Mouse (Mus musculus) cerebellum, postnatal 25 days (tissue): ENCODE measurements around the gene Dgcr8.

Experiments used
- DNase-seq, 2 experiments: peaks; one replicate each; pipeline ENCODE4 v3.0.0; 2021; ENCODE audit warnings: mixed read lengths in 2 of 2

Dgcr8 gene

DNA sequence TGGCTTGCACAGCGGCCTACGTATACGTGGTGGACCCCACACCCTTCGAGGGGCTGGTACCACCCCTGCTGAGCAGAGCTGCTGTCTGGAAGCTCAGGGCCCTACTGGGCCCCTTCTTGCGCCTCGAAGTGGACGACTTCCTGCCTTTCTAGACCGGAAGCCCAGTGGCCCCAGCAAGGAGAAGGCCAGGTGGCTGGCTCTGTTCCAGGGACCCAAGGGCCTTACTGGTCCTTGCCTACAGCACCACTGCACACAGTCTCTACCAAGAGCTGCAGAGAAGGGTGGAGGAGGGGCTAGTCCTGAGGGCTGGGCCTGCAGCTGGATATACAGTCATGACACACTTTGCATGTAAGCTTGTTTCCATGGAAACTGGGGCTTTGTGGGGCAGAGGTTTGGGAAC lies 69.0 kb downstream of the Dgcr8 start:
- DNase-seq, result peak in 1 of 2 experiments; percentile 49

GRCm38 (mm10) chr16:18218580-18218996 lies 70.5 kb downstream of the Dgcr8 start:
- no peak for DNase-seq

- DNase-seq, result no peak
Observed at GRCm38 (mm10) chr16:18217579-18217978, 71.5 kb downstream of the Dgcr8 start, which contains the start of gene Ccdc188. TSS of gene Ccdc188 (plus strand) at chr16:18217879.

GRCm38 (mm10) chr16:18214858-18215257 lies 74.2 kb downstream of the Dgcr8 start:
- no peak for DNase-seq

DNA sequence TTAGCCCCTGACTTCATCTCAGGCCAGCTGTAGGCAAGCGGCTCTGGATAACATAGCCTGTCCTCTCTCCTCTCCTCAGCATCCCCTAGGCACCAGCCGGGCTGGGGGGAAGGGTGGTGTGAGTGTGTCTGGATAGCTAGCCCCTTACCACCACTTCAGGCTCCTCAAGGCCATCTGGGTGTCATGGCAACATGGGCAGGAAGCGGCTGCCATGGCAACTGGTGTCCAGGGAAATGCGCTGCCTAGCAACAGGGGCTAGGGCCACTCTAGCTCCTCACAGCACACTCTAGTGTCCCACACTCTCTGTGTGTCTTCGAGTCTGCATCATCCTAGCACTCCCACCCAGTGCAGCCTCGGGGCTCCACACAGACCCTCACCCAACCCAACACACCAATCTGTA lies 75.4 kb downstream of the Dgcr8 start:
- peak in 1 of 2 experiments; percentile 52 for DNase-seq

DNA sequence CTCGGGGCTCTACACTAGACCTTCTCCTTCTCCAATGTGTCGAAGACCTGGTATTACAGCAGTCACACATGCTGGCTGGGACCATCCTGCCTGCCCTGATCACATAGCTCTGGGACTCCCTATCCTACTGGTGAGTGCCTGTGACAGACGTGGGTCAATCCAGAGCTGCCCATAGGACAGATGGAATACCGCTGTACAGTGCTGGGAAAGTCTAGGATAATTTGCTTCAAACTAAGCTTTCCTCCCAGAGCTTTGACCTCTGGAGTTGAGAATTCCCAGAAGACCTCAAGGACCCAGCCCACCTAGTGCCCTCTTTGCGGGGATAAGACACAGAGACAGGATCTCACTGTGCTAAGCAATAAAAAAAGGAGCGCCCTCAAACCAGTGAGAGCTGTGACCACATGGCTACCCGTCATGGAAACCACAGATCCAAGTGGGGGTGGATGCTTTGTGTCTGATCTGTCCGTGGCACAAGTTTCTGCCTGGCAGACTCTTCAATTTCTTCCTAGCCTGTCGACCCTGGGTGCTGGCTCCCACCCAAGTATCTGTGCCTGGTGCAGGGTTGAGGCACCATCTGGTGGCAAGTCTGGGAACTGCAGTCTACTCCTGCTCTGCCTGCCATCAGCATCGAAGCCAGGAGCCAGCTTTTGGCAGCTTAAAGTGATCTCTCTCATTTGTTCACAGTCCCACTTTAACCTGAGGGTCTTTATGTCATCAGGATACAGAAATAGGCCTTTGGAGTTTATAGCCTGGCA lies 77.5 kb downstream of the Dgcr8 start:
- DNase-seq, result peak; percentile 96 to 98

- DNase-seq, result peak; percentile 79 to 89
Observed at GRCm38 (mm10) chr16:18210701-18211416, 78.2 kb downstream of the Dgcr8 start.
